Mouse (Mus musculus) liver, adult 2 months (tissue): ENCODE measurements around the gene Cdc34.

Experiments
- CTCF ChIP-seq: fragments of 200-500 bp; IDR thresholded peaks from 2 replicates; pipeline ENCODE4 v1.5.1; 2011; ENCODE audit warnings: low read depth, low read length, control low read depth
- POLR2A ChIP-seq: fragments of 200-500 bp; IDR thresholded peaks from 2 replicates; pipeline ENCODE4 v1.6.1; 2011; ENCODE audit warnings: low read length, control low read depth; ENCODE audit not compliant: insufficient read depth; ENCODE audit errors: extremely low read depth

- TF ChIP-seq CTCF = no peak
- TF ChIP-seq POLR2A = no peak
Measured at GRCm38 (mm10) chr10:79733847-79734246, 51.9 kb downstream of the Cdc34 start.
